In the genomic region with DNA sequence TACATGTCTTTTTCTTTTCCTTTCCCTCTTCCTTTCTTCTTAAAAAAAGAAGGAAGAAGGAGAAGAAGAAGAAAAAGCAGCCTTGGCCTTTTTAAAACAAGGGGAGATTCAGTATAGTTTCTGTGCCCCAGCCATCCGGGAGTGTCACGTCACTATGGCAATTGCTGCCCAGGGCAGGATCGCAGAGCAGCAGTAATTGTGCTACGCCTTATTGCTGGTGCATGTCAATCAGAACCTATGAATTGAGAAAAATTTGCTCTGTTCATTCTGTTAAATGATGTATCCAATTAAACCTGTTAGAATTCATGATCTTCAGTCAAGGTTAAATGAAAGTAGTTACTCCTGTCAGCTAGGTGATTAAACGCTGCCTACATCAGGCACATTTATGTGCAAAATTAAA, we compare ENCODE assay signal across 27 mouse cellular contexts.
DNase-seq lines count a peak whose midpoint lies in the region; ATAC-seq and TF ChIP-seq lines count a peak whose summit lies in the region.
"Had no signal": no experiment of that assay in that cellular context is flagged by ENCODE, and none has a peak within 500 bp of the region (broad histone marks: within the 10 kb centered on the region; RNA-seq: fewer than 3 reads in every experiment).

No protein-coding gene starts in this region.

- no peak for TF ChIP-seq CTCF in forebrain, postnatal 0 days (IDR thresholded peaks at IDR 0.05; ENCODE audit: low read depth)
- no peak for TF ChIP-seq CTCF in midbrain, postnatal 0 days (IDR thresholded peaks at IDR 0.05)

- peak; percentile 47 for DNase-seq in forebrain, embryonic 14.5 days (ENCODE audit: low spot score)
- DNase-seq in forebrain, embryonic 11.5 days (ENCODE audit: low spot score) = no peak
- peak; percentile 11 for DNase-seq in forebrain, postnatal 0 days
- DNase-seq in midbrain, embryonic 14.5 days = peak; percentile 50
- no peak for DNase-seq in midbrain, postnatal 0 days (ENCODE audit: low spot score)
- DNase-seq in retina, postnatal 1 day = peak; percentile 38
- DNase-seq: adrenal gland, adult 8-10 months; adrenal gland, postnatal 14 days; adrenal gland, postnatal 36 days; B cell, adult 2 months; cerebellum, adult 11 months; cerebellum, adult 18-20 months; cerebellum, adult 8-10 months; cerebellum, adult 9-11 months; cerebellum, postnatal 14 days; cerebellum, postnatal 36 days; embryo, embryonic 11 days had no signal

- no peak overlapping the region for H3K4me3 ChIP-seq in forebrain, embryonic 14.5 days (ENCODE audit: low read depth, low read length)
- H3K4me3 ChIP-seq in forebrain, embryonic 11.5 days (ENCODE audit: low read depth, low read length) = no peak overlapping the region
- no peak overlapping the region for H3K4me3 ChIP-seq in forebrain, postnatal 0 days (ENCODE audit: low read depth, low read length)
- no peak overlapping the region for H3K4me3 ChIP-seq in forebrain, embryonic 13.5 days
- H3K4me3 ChIP-seq in midbrain, embryonic 14.5 days (replicated peaks; ENCODE audit: low read depth, low read length) = no peak overlapping the region
- no peak overlapping the region for H3K4me3 ChIP-seq in midbrain, postnatal 0 days (ENCODE audit: low read depth, low read length)
- H3K4me3 ChIP-seq: embryonic facial prominence, embryonic 13.5 days; embryonic facial prominence, embryonic 15.5 days; erythroblast, embryonic 14.5 days; forebrain, embryonic 10.5 days had no signal

- no peaks in the 10 kb centered on the region for H3K9me3 ChIP-seq in forebrain, embryonic 14.5 days (replicated peaks; ENCODE audit: control insufficient read depth, low read length)
- H3K9me3 ChIP-seq in forebrain, embryonic 11.5 days (ENCODE audit: control insufficient read depth, low read length) = no peaks in the 10 kb centered on the region
- H3K9me3 ChIP-seq in forebrain, postnatal 0 days (ENCODE audit: low read length) = no peaks in the 10 kb centered on the region
- no peaks in the 10 kb centered on the region for H3K9me3 ChIP-seq in forebrain, embryonic 13.5 days (replicated peaks)
- no peaks in the 10 kb centered on the region for H3K9me3 ChIP-seq in midbrain, embryonic 14.5 days (ENCODE audit: control insufficient read depth, low read length)
- no peaks in the 10 kb centered on the region for H3K9me3 ChIP-seq in midbrain, postnatal 0 days (ENCODE audit: low read length)
- H3K9me3 ChIP-seq: embryonic facial prominence, embryonic 13.5 days; embryonic facial prominence, embryonic 15.5 days; forebrain, embryonic 10.5 days; G1E had no signal

- no peak overlapping the region for H3K27ac ChIP-seq in forebrain, embryonic 14.5 days (ENCODE audit: low read depth, low read length)
- H3K27ac ChIP-seq in forebrain, embryonic 11.5 days (ENCODE audit: low read depth, low read length) = no peak overlapping the region
- 0 out of 2 replicates have a peak overlapping the region, but pooled peaks have one; percentile 4 for H3K27ac ChIP-seq in forebrain, postnatal 0 days (ENCODE audit: low read depth, low read length)
- no peak overlapping the region for H3K27ac ChIP-seq in forebrain, embryonic 13.5 days
- H3K27ac ChIP-seq in midbrain, embryonic 14.5 days (replicated peaks; ENCODE audit: low read depth, low read length) = peak overlapping the region; percentile 41; the same call in 1 of the 2 replicates
- H3K27ac ChIP-seq in midbrain, postnatal 0 days (ENCODE audit: low read depth, low read length) = no peak overlapping the region
- H3K27ac ChIP-seq: embryonic facial prominence, embryonic 13.5 days; embryonic facial prominence, embryonic 15.5 days; forebrain, embryonic 10.5 days had no signal

- WGBS in forebrain, embryonic 14.5 days = 9% methylated on average over 5 of the region's 5 CpGs
- WGBS in forebrain, embryonic 11.5 days = 37% methylated on average over 5 of the region's 5 CpGs
- WGBS in forebrain, postnatal 0 days = 19% methylated on average over 5 of the region's 5 CpGs
- 17% methylated on average over 5 of the region's 5 CpGs for whole genome bisulfite sequencing in forebrain, embryonic 13.5 days
- WGBS in midbrain, embryonic 14.5 days = 45% methylated on average over 5 of the region's 5 CpGs
- WGBS in midbrain, postnatal 0 days = 45% methylated on average over 5 of the region's 5 CpGs

- H3K9ac ChIP-seq in forebrain, embryonic 14.5 days (ENCODE audit: low read length) = no peak overlapping the region
- no peak overlapping the region for H3K9ac ChIP-seq in forebrain, embryonic 11.5 days (ENCODE audit: low read length)
- no peak overlapping the region for H3K9ac ChIP-seq in forebrain, postnatal 0 days
- H3K9ac ChIP-seq in forebrain, embryonic 13.5 days = no peak overlapping the region
- no peak overlapping the region for H3K9ac ChIP-seq in midbrain, embryonic 14.5 days (replicated peaks; ENCODE audit: low read length)
- no peak overlapping the region for H3K9ac ChIP-seq in midbrain, postnatal 0 days (replicated peaks; ENCODE audit: low read length, poor library complexity, severe bottlenecking)
- H3K9ac ChIP-seq: embryonic facial prominence, embryonic 13.5 days; embryonic facial prominence, embryonic 15.5 days had no signal

- peaks cover 16% of the 10 kb centered on the region for H3K4me1 ChIP-seq in forebrain, embryonic 14.5 days (ENCODE audit: control insufficient read depth, insufficient read depth, low read length)
- peaks cover 11% of the 10 kb centered on the region for H3K4me1 ChIP-seq in forebrain, embryonic 11.5 days (replicated peaks; ENCODE audit: control insufficient read depth, insufficient read depth, low read length)
- H3K4me1 ChIP-seq in forebrain, postnatal 0 days (ENCODE audit: insufficient read depth) = peaks cover 4% of the 10 kb centered on the region; the same call in 1 of the 2 replicates
- H3K4me1 ChIP-seq in forebrain, embryonic 13.5 days = peaks cover 40% of the 10 kb centered on the region
- H3K4me1 ChIP-seq in midbrain, embryonic 14.5 days (ENCODE audit: control insufficient read depth, insufficient read depth, low read length) = peaks cover 2% of the 10 kb centered on the region; the same call in 1 of the 2 replicates
- no peaks in the 10 kb centered on the region for H3K4me1 ChIP-seq in midbrain, postnatal 0 days (ENCODE audit: insufficient read depth, low read length)

- ATAC-seq in forebrain, embryonic 14.5 days = no peak
- ATAC-seq in forebrain, embryonic 11.5 days (replicated peaks; ENCODE audit: low FRiP score) = no peak
- ATAC-seq in forebrain, postnatal 0 days = peak; percentile 51; the same call in 1 of the 2 replicates
- no peak for ATAC-seq in forebrain, embryonic 13.5 days
- no peak for ATAC-seq in midbrain, embryonic 14.5 days (ENCODE audit: low FRiP score, low TSS enrichment)
- no peak for ATAC-seq in midbrain, postnatal 0 days (ENCODE audit: low FRiP score)
- no peak for ATAC-seq in megakaryocyte progenitor cell, adult 5-6 weeks (replicated peaks; ENCODE audit: poor library complexity)
- ATAC-seq: activated CD4-positive, CD25-positive, alpha-beta regulatory T cell, adult 4 months; CD4-positive, CD25-positive, alpha-beta regulatory T cell, adult 4 months; Patski had no signal

- H3K27me3 ChIP-seq in forebrain, embryonic 14.5 days (replicated peaks; ENCODE audit: control insufficient read depth, insufficient read depth, low read length) = no peaks in the 10 kb centered on the region
- H3K27me3 ChIP-seq in forebrain, embryonic 11.5 days (ENCODE audit: control insufficient read depth, insufficient read depth, low read length) = no peaks in the 10 kb centered on the region; the same call in 1 of the 2 replicates
- H3K27me3 ChIP-seq in forebrain, postnatal 0 days (ENCODE audit: insufficient read depth, low read length) = no peaks in the 10 kb centered on the region
- H3K27me3 ChIP-seq in forebrain, embryonic 13.5 days = peaks cover 2% of the 10 kb centered on the region; the same call in 1 of the 2 replicates
- 0 out of 2 replicates have a peak, but pooled peaks cover 3% of the 10 kb centered on the region for H3K27me3 ChIP-seq in midbrain, embryonic 14.5 days (ENCODE audit: control insufficient read depth, insufficient read depth, low read length)
- H3K27me3 ChIP-seq in midbrain, postnatal 0 days (ENCODE audit: insufficient read depth, low read length) = no peaks in the 10 kb centered on the region; the same call in 1 of the 2 replicates
- H3K27me3 ChIP-seq: embryonic facial prominence, embryonic 13.5 days; embryonic facial prominence, embryonic 15.5 days had no signal

- no peaks in the 10 kb centered on the region for H3K36me3 ChIP-seq in forebrain, embryonic 14.5 days (ENCODE audit: control insufficient read depth, insufficient read depth, low read length)
- no peaks in the 10 kb centered on the region for H3K36me3 ChIP-seq in forebrain, embryonic 11.5 days (ENCODE audit: control insufficient read depth, insufficient read depth, low read length)
- H3K36me3 ChIP-seq in forebrain, postnatal 0 days (ENCODE audit: insufficient read depth) = no peaks in the 10 kb centered on the region
- H3K36me3 ChIP-seq in forebrain, embryonic 13.5 days (ENCODE audit: poor library complexity, severe bottlenecking) = no peaks in the 10 kb centered on the region
- no peaks in the 10 kb centered on the region for H3K36me3 ChIP-seq in midbrain, embryonic 14.5 days (ENCODE audit: control insufficient read depth, insufficient read depth, low read length)
- H3K36me3 ChIP-seq in midbrain, postnatal 0 days (ENCODE audit: insufficient read depth, low read length) = no peaks in the 10 kb centered on the region
- H3K36me3 ChIP-seq: embryonic facial prominence, embryonic 13.5 days; embryonic facial prominence, embryonic 15.5 days; forebrain, embryonic 10.5 days; G1E had no signal

- no peak overlapping the region for H3K4me2 ChIP-seq in forebrain, embryonic 14.5 days (ENCODE audit: low read length)
- no peak overlapping the region for H3K4me2 ChIP-seq in forebrain, embryonic 11.5 days (ENCODE audit: low read depth, low read length, severe bottlenecking)
- H3K4me2 ChIP-seq in forebrain, postnatal 0 days (ENCODE audit: low read depth) = no peak overlapping the region
- no peak overlapping the region for H3K4me2 ChIP-seq in forebrain, embryonic 13.5 days
- no peak overlapping the region for H3K4me2 ChIP-seq in midbrain, embryonic 14.5 days (ENCODE audit: low read length)
- H3K4me2 ChIP-seq in midbrain, postnatal 0 days (ENCODE audit: low read depth, low read length, poor library complexity, severe bottlenecking) = no peak overlapping the region
- H3K4me2 ChIP-seq: embryonic facial prominence, embryonic 13.5 days; embryonic facial prominence, embryonic 15.5 days had no signal

Comparison
In these comparisons a context has a peak if more than half of its experiments do, and no peak if none do; other contexts are left out.
1. DNase-seq: peak in forebrain, embryonic 14.5 days (single experiment), forebrain, postnatal 0 days (single experiment), midbrain, embryonic 14.5 days (single experiment) and retina, postnatal 1 day (single experiment); none in forebrain, embryonic 11.5 days (single experiment) and midbrain, postnatal 0 days (single experiment).
2. H3K27ac ChIP-seq: peak in forebrain, postnatal 0 days (single experiment) and midbrain, embryonic 14.5 days (single experiment); none in forebrain, embryonic 14.5 days (single experiment), forebrain, embryonic 11.5 days (single experiment), forebrain, embryonic 13.5 days (single experiment) and midbrain, postnatal 0 days (single experiment).